Comparison of ENCODE assay signal across 25 mouse cellular contexts in the genomic region with DNA sequence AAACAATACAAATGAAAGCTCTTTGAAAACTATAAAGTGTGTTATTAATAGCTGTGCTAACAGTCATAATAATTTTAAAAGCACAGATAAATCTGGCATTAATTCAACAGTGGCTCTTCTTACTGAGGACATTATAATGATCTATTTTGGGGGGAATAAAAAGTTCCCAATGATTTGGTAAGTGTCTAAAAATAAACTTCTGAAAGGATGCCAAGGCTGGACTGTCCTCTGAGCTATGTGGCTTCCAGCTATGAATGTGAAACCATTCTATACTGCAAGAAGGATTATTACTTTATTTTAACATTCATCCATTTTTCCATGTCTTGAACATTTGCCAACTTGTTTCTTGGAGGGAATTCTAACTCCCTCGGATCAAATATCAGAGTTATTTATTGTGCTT.
A peak's percentile ranks its signal among the peaks of the same experiment; 100 is the strongest.
DNase-seq lines count a peak whose midpoint lies in the region; ATAC-seq and TF ChIP-seq lines count a peak whose summit lies in the region.
"Had no signal": no experiment of that assay in that cellular context is flagged by ENCODE, and none has a peak within 500 bp of the region (broad histone marks: within the 10 kb centered on the region; RNA-seq: fewer than 3 reads in every experiment).

No protein-coding gene starts in this region.

- no peak overlapping the region for H3K9ac ChIP-seq in heart, postnatal 0 days (replicated peaks; ENCODE audit: low read depth, low read length)
- H3K9ac ChIP-seq in heart, embryonic 11.5 days (ENCODE audit: low read depth, low read length) = no peak overlapping the region
- H3K9ac ChIP-seq: forebrain, embryonic 13.5 days; hindbrain, embryonic 13.5 days; limb, embryonic 12.5 days; midbrain, embryonic 12.5 days; neural tube, embryonic 13.5 days; stomach, embryonic 15.5 days had no signal

- peak; percentile 62; the same call in 1 of the 2 replicates for ATAC-seq in heart, postnatal 0 days (ENCODE audit: insufficient read depth, low read depth)
- ATAC-seq in heart, embryonic 11.5 days (replicated peaks; ENCODE audit: insufficient number of reproducible peaks, low FRiP score, low TSS enrichment) = no peak
- ATAC-seq: forebrain, embryonic 13.5 days; intestine, embryonic 16.5 days had no signal

- H3K4me2 ChIP-seq in heart, postnatal 0 days (ENCODE audit: low read depth, low read length) = no peak overlapping the region
- H3K4me2 ChIP-seq in heart, embryonic 11.5 days = no peak overlapping the region
- H3K4me2 ChIP-seq: forebrain, embryonic 13.5 days; hindbrain, embryonic 13.5 days; limb, embryonic 12.5 days; liver, embryonic 11.5 days; midbrain, embryonic 12.5 days; neural tube, embryonic 13.5 days; stomach, embryonic 15.5 days had no signal

- intact Hi-C loops in gastrocnemius, adult 2 months (cut with DNase I) = no loop called here

- no peak overlapping the region for H3K4me3 ChIP-seq in gastrocnemius, adult 2 months
- H3K4me3 ChIP-seq in heart, postnatal 0 days (ENCODE audit: low read depth, low read length) = no peak overlapping the region
- H3K4me3 ChIP-seq in heart, embryonic 11.5 days (ENCODE audit: low read depth, low read length) = no peak overlapping the region
- H3K4me3 ChIP-seq: forebrain, embryonic 13.5 days; heart, embryonic 10.5 days; hindbrain, embryonic 13.5 days; limb, embryonic 12.5 days; megakaryocyte, embryonic 14.5 days; midbrain, embryonic 12.5 days; neural tube, embryonic 13.5 days; stomach, embryonic 15.5 days had no signal

- peak; percentile 8 for DNase-seq in gastrocnemius, adult 18-20 months (ENCODE audit: low spot score)
- DNase-seq in gastrocnemius, adult 2 months = no peak
- peak; percentile 52 for DNase-seq in heart, postnatal 0 days (ENCODE audit: low spot score)
- DNase-seq in 3T3-L1 (ENCODE audit: low read depth, low spot score) (peak; percentile 5), NIH3T3 (ENCODE audit: low read depth) (peak; percentile 5)
- no peak for DNase-seq in thymus, postnatal 0 days (ENCODE audit: low spot score)
- DNase-seq: adrenal gland, adult 8-10 months; B cell, adult 2 months; cerebellum, adult 11 months; gastrocnemius, postnatal 25 days; kidney, adult 9 months; kidney, postnatal 25 days; lung, postnatal 4 days; thymus, postnatal 25 days had no signal

- H3K36me3 ChIP-seq in heart, postnatal 0 days (replicated peaks; ENCODE audit: control insufficient read depth, insufficient read depth, low read length) = no peaks in the 10 kb centered on the region
- no peaks in the 10 kb centered on the region for H3K36me3 ChIP-seq in heart, embryonic 11.5 days (ENCODE audit: control insufficient read depth, insufficient read depth, low read length)
- H3K36me3 ChIP-seq: heart, embryonic 10.5 days; hindbrain, embryonic 13.5 days; limb, embryonic 12.5 days; midbrain, embryonic 12.5 days; neural tube, embryonic 13.5 days; stomach, embryonic 15.5 days had no signal

- no peaks in the 10 kb centered on the region for H3K4me1 ChIP-seq in heart, postnatal 0 days (ENCODE audit: control insufficient read depth, insufficient read depth)
- H3K4me1 ChIP-seq in heart, embryonic 11.5 days (ENCODE audit: control insufficient read depth, insufficient read depth, low read length) = no peaks in the 10 kb centered on the region
- H3K4me1 ChIP-seq: forebrain, embryonic 13.5 days; heart, embryonic 10.5 days; hindbrain, embryonic 13.5 days; limb, embryonic 12.5 days; megakaryocyte, embryonic 14.5 days; midbrain, embryonic 12.5 days; neural tube, embryonic 13.5 days; stomach, embryonic 15.5 days had no signal

- no peaks in the 10 kb centered on the region for H3K9me3 ChIP-seq in heart, postnatal 0 days (replicated peaks; ENCODE audit: control insufficient read depth, low read length)
- no peaks in the 10 kb centered on the region for H3K9me3 ChIP-seq in heart, embryonic 11.5 days (replicated peaks; ENCODE audit: control insufficient read depth, low read length)
- H3K9me3 ChIP-seq: forebrain, embryonic 13.5 days; heart, embryonic 10.5 days; hindbrain, embryonic 13.5 days; limb, embryonic 12.5 days; megakaryocyte, embryonic 14.5 days; midbrain, embryonic 12.5 days; neural tube, embryonic 13.5 days; stomach, embryonic 15.5 days had no signal

- no peak for TF ChIP-seq CTCF in gastrocnemius, adult 2 months (IDR thresholded peaks at IDR 0.05)
- TF ChIP-seq CTCF in heart, postnatal 0 days (IDR thresholded peaks at IDR 0.05; ENCODE audit: low read depth) = no peak

- no peak overlapping the region for H3K27ac ChIP-seq in gastrocnemius, adult 2 months
- H3K27ac ChIP-seq in heart, postnatal 0 days (ENCODE audit: low read depth) = no peak overlapping the region
- no peak overlapping the region for H3K27ac ChIP-seq in heart, embryonic 11.5 days (ENCODE audit: low read depth, low read length)
- H3K27ac ChIP-seq: forebrain, embryonic 13.5 days; heart, embryonic 10.5 days; hindbrain, embryonic 13.5 days; limb, embryonic 12.5 days; midbrain, embryonic 12.5 days; neural tube, embryonic 13.5 days; stomach, embryonic 15.5 days had no signal

- TF ChIP-seq EP300 in heart, postnatal 0 days (IDR thresholded peaks at IDR 0.05; ENCODE audit: low read depth) = no peak

- no peaks in the 10 kb centered on the region for H3K27me3 ChIP-seq in heart, postnatal 0 days (ENCODE audit: control insufficient read depth, insufficient read depth, low read length)
- no peaks in the 10 kb centered on the region for H3K27me3 ChIP-seq in heart, embryonic 11.5 days (ENCODE audit: control insufficient read depth, insufficient read depth, low read length)
- H3K27me3 ChIP-seq: forebrain, embryonic 13.5 days; hindbrain, embryonic 13.5 days; limb, embryonic 12.5 days; megakaryocyte, embryonic 14.5 days; midbrain, embryonic 12.5 days; neural tube, embryonic 13.5 days; stomach, embryonic 15.5 days had no signal

- 13% methylated on average over 1 of the region's 1 CpGs for WGBS in heart, postnatal 0 days
- WGBS in heart, embryonic 11.5 days (ENCODE audit: insufficient replicate concordance) = 65% methylated on average over 1 of the region's 1 CpGs

Comparison
In these comparisons a context has a peak if more than half of its experiments do, and no peak if none do; other contexts are left out.
1. DNase-seq: peak in gastrocnemius, adult 18-20 months (single experiment), heart, postnatal 0 days (single experiment), 3T3-L1 (single experiment) and NIH3T3 (single experiment); none in gastrocnemius, adult 2 months (single experiment) and thymus, postnatal 0 days (single experiment).